Mouse (Mus musculus) lung, embryonic 14.5 days (tissue): ENCODE data around the gene Sfn. TPM values are rescaled to one million over a fixed set of nuclear protein-coding genes. Genes with fewer than 3 reads are reported as not detected.

Source experiments
- ATAC-seq: fragments of 200-750 bp; cut with Nextera tagmentation; 2 replicates; pipeline ENCODE4 v1.8.0; 2017; ENCODE audit warnings: mild to moderate bottlenecking, moderate TSS enrichment, moderate library complexity; ENCODE audit not compliant: insufficient read depth
- DNase-seq: peaks from one replicate; pipeline ENCODE4 v3.0.0-alpha.2; 2015
- H3K27ac ChIP-seq: fragments of 300-500 bp; sonication (generic); 2 replicates; pipeline ENCODE4 v1.5.1; 2014; ENCODE audit warnings: low read depth, mild to moderate bottlenecking, moderate library complexity
- H3K27me3 ChIP-seq: fragments of 300-500 bp; sonication (generic); 2 replicates; pipeline ENCODE4 v1.6.1; 2014; ENCODE audit warnings: low read length, control low read depth; ENCODE audit not compliant: insufficient read depth
- H3K36me3 ChIP-seq: fragments of 300-500 bp; sonication (generic); 2 replicates; pipeline ENCODE4 v1.6.1; 2014; ENCODE audit warnings: control low read depth; ENCODE audit not compliant: insufficient read depth
- H3K4me1 ChIP-seq: fragments of 300-500 bp; sonication (generic); 2 replicates; pipeline ENCODE4 v1.6.1; 2014; ENCODE audit warnings: antibody characterized with exemption, control low read depth; ENCODE audit not compliant: insufficient read depth
- H3K4me2 ChIP-seq: fragments of 300-500 bp; sonication (generic); 2 replicates; pipeline ENCODE4 v1.6.1; 2014; ENCODE audit warnings: mild to moderate bottlenecking
- H3K4me3 ChIP-seq: fragments of 300-500 bp; sonication (generic); 2 replicates; pipeline ENCODE4 v1.5.1; 2014; ENCODE audit warnings: low read depth, low read length
- H3K9ac ChIP-seq: fragments of 300-500 bp; sonication (generic); 2 replicates; pipeline ENCODE4 v1.6.1; 2014
- H3K9me3 ChIP-seq: fragments of 300-500 bp; sonication (generic); 2 replicates; pipeline ENCODE4 v1.6.1; 2016; ENCODE audit warnings: low read depth, low read length, control low read depth
- CTCF ChIP-seq: IDR thresholded peaks from 2 replicates; pipeline ENCODE4 v1.5.1; 2016; ENCODE audit warnings: antibody characterized with exemption, low read depth
- WGBS: fragments of 180-500 bp; shearing (Covaris S2); extraction: QIAGEN DNeasy Blood & Tissue Kit; methylation state at CpG from one replicate; pipeline ENCODE4 v1.1.7; 2014; 5-methylcytosine and 5-hydroxymethylcytosine counted together
- polyA plus RNA-seq: library from polyadenylated mRNA; unstranded; fragments of >200 nt; fragmentation: Nextera tagmentation; extraction: Ambion mirVana; gene quantifications from 2 replicates; pipeline ENCODE4 v1.2.1, GENCODE M21; 2014

Gene Sfn
- polyA plus RNA-seq, 1 experiment from 2014 or later: 10.6 TPM

- peak overlapping the region; percentile 92 for H3K4me2 ChIP-seq
- ATAC-seq (peak; percentile 92), DNase-seq (peak; percentile 90)
- no peaks in the 10 kb centered on the region for H3K4me1 ChIP-seq
- peak; percentile 62 for TF ChIP-seq CTCF
- no peaks in the 10 kb centered on the region for H3K27me3 ChIP-seq
- peak overlapping the region; percentile 69; the same call in 1 of the 2 replicates for H3K27ac ChIP-seq
- H3K36me3 ChIP-seq: no peaks in the 10 kb centered on the region
- WGBS: 9% methylated on average over 37 of the region's 47 CpGs
- peak overlapping the region; percentile 79 for H3K4me3 ChIP-seq
- H3K9me3 ChIP-seq: no peaks in the 10 kb centered on the region
- peak overlapping the region; percentile 87 for H3K9ac ChIP-seq
These were observed 31.5 kb upstream of the Sfn start for GRCm38 (mm10) chr4:133633332-133634042.

DNA sequence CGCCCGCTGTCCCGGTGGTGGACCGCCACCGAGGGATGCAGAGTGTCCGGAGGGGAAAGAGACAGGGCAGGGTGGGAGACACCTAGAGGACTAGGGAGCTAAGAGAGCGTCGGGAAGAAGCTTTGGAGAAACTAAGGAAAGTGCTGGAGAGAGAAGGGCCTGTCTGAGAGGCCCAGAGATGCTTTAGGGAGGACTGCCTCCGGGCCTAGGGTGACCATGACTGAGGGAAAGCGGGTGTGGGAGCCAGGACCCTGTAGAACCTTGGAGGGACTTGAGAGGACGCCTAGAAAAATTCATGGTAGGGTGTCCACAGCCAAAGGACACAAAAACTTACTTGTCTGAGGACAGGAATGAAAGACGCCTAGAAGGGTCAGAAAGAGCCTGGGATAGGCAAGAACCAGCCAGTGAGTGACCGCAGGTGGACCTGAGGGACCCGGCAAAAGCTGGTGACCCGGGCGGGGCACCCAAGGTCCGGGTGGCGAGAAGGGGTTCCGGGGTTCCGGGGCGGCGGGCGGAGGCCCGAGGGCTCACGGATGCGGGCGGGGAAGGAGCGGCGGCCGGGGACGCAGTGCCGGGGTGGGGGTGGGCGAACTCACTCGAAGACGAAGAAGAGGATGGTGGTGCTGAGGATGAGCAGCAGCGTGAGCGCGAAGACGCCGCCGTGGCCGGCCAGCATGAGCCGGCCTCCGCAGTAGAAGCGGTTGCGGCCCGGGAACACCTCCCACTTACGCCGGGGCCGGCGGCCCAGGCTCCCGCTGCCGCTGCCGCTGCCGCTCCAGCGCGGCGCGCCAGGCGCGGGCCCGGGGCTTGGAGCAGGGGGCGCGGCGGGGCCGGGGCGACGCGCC is 30.7 kb upstream of the Sfn start:
- no peak for TF ChIP-seq CTCF
- H3K9me3 ChIP-seq: no peaks in the 10 kb centered on the region
- peak overlapping the region; percentile 69 for H3K27ac ChIP-seq
- peak overlapping the region; percentile 87 for H3K9ac ChIP-seq
- H3K4me1 ChIP-seq: no peaks in the 10 kb centered on the region
- ATAC-seq: peak; percentile 55
- no peaks in the 10 kb centered on the region for H3K27me3 ChIP-seq
- DNase-seq: peak; percentile 14
- no peaks in the 10 kb centered on the region for H3K36me3 ChIP-seq
- peak overlapping the region; percentile 92 for H3K4me2 ChIP-seq
- WGBS: under 1% methylated on average over 55 of the region's 69 CpGs
- H3K4me3 ChIP-seq: peak overlapping the region; percentile 79

DNA sequence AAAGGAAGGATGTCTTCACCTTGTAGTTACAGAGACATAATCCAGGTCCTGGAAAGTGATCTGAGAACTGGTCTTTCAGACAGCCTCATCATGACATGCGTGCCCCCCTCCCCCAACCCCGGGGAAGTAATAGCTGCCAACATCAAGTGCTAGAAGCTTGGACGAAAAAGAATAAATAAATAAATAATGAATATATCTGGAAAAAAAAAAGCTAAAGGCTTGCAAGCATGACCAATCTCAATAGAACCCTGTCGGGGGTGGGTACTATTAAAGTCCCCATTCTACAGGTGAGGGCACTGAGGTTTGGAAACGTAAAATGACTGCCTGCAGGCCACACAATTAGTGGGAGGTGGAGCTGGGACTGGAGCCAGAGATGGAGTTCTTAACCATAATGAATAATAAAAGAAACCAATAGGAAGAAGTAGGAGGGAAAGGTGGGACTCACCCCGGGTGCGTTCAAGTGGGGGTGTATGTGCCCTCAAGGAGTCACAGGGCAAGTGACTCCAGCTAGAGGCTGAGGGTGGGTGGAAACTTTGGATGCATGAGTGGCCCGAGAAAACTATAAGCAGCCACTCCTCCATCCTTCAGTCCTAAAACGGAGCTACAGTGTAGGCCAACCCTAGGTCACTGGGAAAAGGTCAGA is 29.9 kb upstream of the Sfn start:
- Histone ChIP-seq H3K27ac (no peak overlapping the region), H3K36me3 (no peaks in the 10 kb centered on the region), H3K9me3 (no peaks in the 10 kb centered on the region), H3K4me2 (peak overlapping the region; percentile 92), H3K27me3 (no peaks in the 10 kb centered on the region), H3K9ac (peak overlapping the region; percentile 87), H3K4me3 (peak overlapping the region; percentile 79), H3K4me1 (no peaks in the 10 kb centered on the region)
- 32% methylated on average over 9 of the region's 9 CpGs for WGBS
- DNase-seq (peak; percentile 27), ATAC-seq (no peak)
- no peak for TF ChIP-seq CTCF

GRCm38 (mm10) chr4:133631071-133631768 is 29.3 kb upstream of the Sfn start:
- no peaks in the 10 kb centered on the region for H3K9me3 ChIP-seq
- H3K36me3 ChIP-seq: peaks cover 6% of the 10 kb centered on the region
- DNase-seq (no peak), ATAC-seq (no peak)
- H3K27me3 ChIP-seq: no peaks in the 10 kb centered on the region
- no peak overlapping the region for H3K27ac ChIP-seq
- 0 out of 2 replicates have a peak overlapping the region, but pooled peaks have one; percentile 14 for H3K9ac ChIP-seq
- TF ChIP-seq CTCF: no peak
- H3K4me1 ChIP-seq: 0 out of 2 replicates have a peak, but pooled peaks cover 2% of the 10 kb centered on the region
- peak overlapping the region; percentile 92 for H3K4me2 ChIP-seq
- WGBS: 80% methylated on average over 14 of the region's 14 CpGs
- H3K4me3 ChIP-seq: 0 out of 2 replicates have a peak overlapping the region, but pooled peaks have one; percentile 79

DNA sequence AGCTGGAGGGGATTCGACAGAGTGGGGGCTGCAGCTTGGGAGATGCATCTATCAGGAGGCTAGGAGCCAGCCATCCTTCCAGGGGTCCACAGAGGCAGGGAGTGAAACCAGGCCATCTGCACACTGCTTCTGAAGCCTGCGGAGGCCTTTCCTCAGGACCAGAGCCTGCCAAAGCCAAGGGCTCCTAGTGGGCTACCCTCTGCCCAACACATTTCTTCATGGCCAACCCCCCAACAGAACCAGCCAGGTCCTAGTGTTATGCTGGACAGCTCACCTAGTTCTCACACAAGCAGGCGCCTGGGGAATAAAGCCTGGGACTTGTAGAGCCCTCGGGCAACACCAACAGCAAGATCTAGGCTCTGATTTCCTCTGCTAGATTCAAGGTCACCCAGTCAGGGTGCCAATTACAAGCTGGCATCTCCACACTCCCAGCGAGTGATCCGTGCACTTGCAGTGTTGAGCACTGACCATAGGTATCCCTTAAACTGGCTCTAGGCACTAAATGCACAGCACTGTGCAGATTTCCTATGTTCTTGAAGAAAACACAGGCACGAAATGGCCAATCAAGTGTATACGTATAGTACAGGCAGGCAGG is 28.5 kb upstream of the Sfn start:
- H3K4me1 ChIP-seq: 0 out of 2 replicates have a peak, but pooled peaks cover 2% of the 10 kb centered on the region
- H3K4me2 ChIP-seq: no peak overlapping the region
- no peak for ATAC-seq
- no peak overlapping the region for H3K4me3 ChIP-seq
- no peak for TF ChIP-seq CTCF
- no peaks in the 10 kb centered on the region for H3K27me3 ChIP-seq
- peaks cover 14% of the 10 kb centered on the region for H3K36me3 ChIP-seq
- H3K9ac ChIP-seq: no peak overlapping the region
- no peak for DNase-seq
- H3K9me3 ChIP-seq: no peaks in the 10 kb centered on the region
- WGBS: 88% methylated on average over 8 of the region's 8 CpGs
- no peak overlapping the region for H3K27ac ChIP-seq

- TF ChIP-seq CTCF: no peak
- ATAC-seq: no peak
- Histone ChIP-seq H3K36me3 (peaks cover 24% of the 10 kb centered on the region), H3K27me3 (no peaks in the 10 kb centered on the region), H3K9ac (no peak overlapping the region), H3K4me3 (no peak overlapping the region), H3K4me2 (no peak overlapping the region), H3K27ac (no peak overlapping the region), H3K4me1 (0 out of 2 replicates have a peak, but pooled peaks cover 2% of the 10 kb centered on the region), H3K9me3 (no peaks in the 10 kb centered on the region)
- no peak for DNase-seq
- 80% methylated on average over 7 of the region's 7 CpGs for WGBS
These were observed 27.2 kb upstream of the Sfn start for GRCm38 (mm10) chr4:133629191-133629590.
